Mouse (Mus musculus) kidney, adult 2 months (tissue): ENCODE measurements around the gene Nfia. TPM values are rescaled to one million over a fixed set of nuclear protein-coding genes. Genes with fewer than 3 reads are reported as not detected.
A peak's percentile ranks its signal among the peaks of the same experiment; 100 is the strongest.

Source experiments
- DNase-seq: peaks from one replicate; pipeline ENCODE4 v3.0.0; 2021
- H3K27ac ChIP-seq: fragments of 200-500 bp; 2 replicates; pipeline ENCODE4 v1.5.1; 2012; ENCODE audit warnings: low read depth, low read length, control low read depth, inconsistent platforms; ENCODE audit not compliant: insufficient read depth
- H3K27me3 ChIP-seq: fragments of 200-500 bp; replicated peaks from 2 replicates; pipeline ENCODE4 v1.6.1; 2012; ENCODE audit warnings: mild to moderate bottlenecking, moderate library complexity, low read length, inconsistent platforms; ENCODE audit not compliant: control insufficient read depth, insufficient read depth
- H3K36me3 ChIP-seq: fragments of 200-500 bp; 2 replicates; pipeline ENCODE4 v1.6.1; 2012; ENCODE audit warnings: mild to moderate bottlenecking, moderate library complexity, low read length, inconsistent platforms; ENCODE audit not compliant: control insufficient read depth, insufficient read depth
- H3K4me1 ChIP-seq: fragments of 200-500 bp; 2 replicates; pipeline ENCODE4 v1.6.1; 2011; ENCODE audit warnings: low read length; ENCODE audit not compliant: control insufficient read depth, insufficient read depth
- H3K4me3 ChIP-seq: fragments of 200-500 bp; 2 replicates; pipeline ENCODE4 v1.5.1; 2011; ENCODE audit warnings: mild to moderate bottlenecking, low read depth, low read length, control low read depth; ENCODE audit not compliant: insufficient read depth
- CTCF ChIP-seq: fragments of 200-500 bp; conservative IDR thresholded peaks from 2 replicates; pipeline ENCODE4 v1.5.1; 2011; ENCODE audit warnings: low read depth, mild to moderate bottlenecking, control low read depth, low read length, moderate library complexity, mixed read lengths; ENCODE audit not compliant: insufficient read depth, insufficient read length
- POLR2A ChIP-seq: fragments of 200-500 bp; IDR thresholded peaks from one replicate; pipeline ENCODE4 v1.6.1; 2011; ENCODE audit warnings: low read depth, low read length, control low read depth
- WGBS: fragments of 180-500 bp; shearing (Covaris S2); methylation state at CpG from one replicate; pipeline ENCODE4 v1.1.7; 2018; 5-methylcytosine and 5-hydroxymethylcytosine counted together
- polyA plus RNA-seq: library from polyadenylated mRNA; depleted of rRNA; stranded (reverse); fragments of >200 nt; gene quantifications from 2 replicates; pipeline ENCODE4 v1.2.3, GENCODE M21; 2012

The Nfia gene
- polyA plus RNA-seq, 1 experiment: 46.5 TPM

GRCm38 (mm10) chr4:97767025-97767424 lies 5.5 kb upstream of the Nfia start:
- no peaks in the 10 kb centered on the region for H3K36me3 ChIP-seq
- no peak for DNase-seq
- TF ChIP-seq CTCF: no peak
- TF ChIP-seq POLR2A: no peak
- no peaks in the 10 kb centered on the region for H3K27me3 ChIP-seq
- no peak overlapping the region for H3K4me3 ChIP-seq
- peaks cover 9% of the 10 kb centered on the region; the same call in 1 of the 2 replicates for H3K4me1 ChIP-seq
- no peak overlapping the region for H3K27ac ChIP-seq
- WGBS: 83% methylated on average over 4 of the region's 4 CpGs

DNA sequence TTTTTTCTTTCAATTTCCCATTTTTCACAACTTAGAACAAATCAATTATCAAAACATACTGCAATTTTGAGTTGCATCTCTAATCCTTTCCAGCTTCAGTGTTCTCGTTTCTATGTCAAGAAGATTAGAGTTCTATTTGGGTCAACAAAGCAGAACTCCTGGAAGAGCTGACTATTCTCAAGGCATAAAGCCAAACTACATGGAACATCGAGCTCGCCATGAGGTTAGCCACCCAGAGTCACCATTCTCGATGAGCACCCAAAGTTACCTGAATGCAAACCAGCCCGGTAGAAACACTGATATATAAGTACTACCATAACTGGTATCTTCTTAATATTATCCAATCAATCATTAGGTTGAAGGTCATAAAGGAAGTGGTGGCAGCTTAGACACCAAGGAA lies 5.0 kb upstream of the Nfia start:
- no peaks in the 10 kb centered on the region for H3K27me3 ChIP-seq
- TF ChIP-seq CTCF: no peak
- no peak for TF ChIP-seq POLR2A
- peak; percentile 53 for DNase-seq
- H3K4me1 ChIP-seq: peaks cover 9% of the 10 kb centered on the region; the same call in 1 of the 2 replicates
- H3K27ac ChIP-seq: no peak overlapping the region
- no peak overlapping the region for H3K4me3 ChIP-seq
- H3K36me3 ChIP-seq: no peaks in the 10 kb centered on the region
- 74% methylated on average over 5 of the region's 5 CpGs for WGBS

DNA sequence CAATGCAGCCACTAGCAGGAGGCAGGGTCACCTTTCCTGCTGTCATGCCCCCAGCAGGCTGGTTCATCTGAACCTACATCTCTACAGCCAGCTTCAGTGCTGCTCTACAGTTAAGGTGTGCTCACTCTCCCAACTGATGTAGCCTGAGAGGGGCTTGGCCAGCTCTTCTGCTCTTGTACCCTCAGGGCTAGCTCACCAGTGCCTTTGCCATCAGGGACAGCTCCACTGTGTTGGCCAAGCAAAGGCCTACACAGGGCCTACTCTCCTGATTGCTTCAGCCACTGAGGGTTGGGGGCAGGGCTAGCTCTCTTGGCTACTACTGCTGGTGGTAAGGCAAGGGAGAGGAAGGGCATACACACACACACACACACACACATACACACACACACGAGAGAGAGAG lies 2.7 kb upstream of the Nfia start:
- Histone ChIP-seq H3K27ac (no peak overlapping the region), H3K36me3 (no peaks in the 10 kb centered on the region), H3K4me1 (peaks cover 9% of the 10 kb centered on the region; the same call in 1 of the 2 replicates), H3K4me3 (no peak overlapping the region), H3K27me3 (no peaks in the 10 kb centered on the region)
- DNase-seq: no peak
- TF ChIP-seq CTCF: no peak
- no CpG with 5 or more reads among the region's 1 CpGs for WGBS

- 14% methylated on average over 5 of the region's 5 CpGs for WGBS
- TF ChIP-seq POLR2A (no peak), CTCF (no peak)
- H3K4me3 ChIP-seq: peak overlapping the region; percentile 79
Observed at GRCm38 (mm10) chr4:97771426-97771825, 1.1 kb upstream of the Nfia start.

DNA sequence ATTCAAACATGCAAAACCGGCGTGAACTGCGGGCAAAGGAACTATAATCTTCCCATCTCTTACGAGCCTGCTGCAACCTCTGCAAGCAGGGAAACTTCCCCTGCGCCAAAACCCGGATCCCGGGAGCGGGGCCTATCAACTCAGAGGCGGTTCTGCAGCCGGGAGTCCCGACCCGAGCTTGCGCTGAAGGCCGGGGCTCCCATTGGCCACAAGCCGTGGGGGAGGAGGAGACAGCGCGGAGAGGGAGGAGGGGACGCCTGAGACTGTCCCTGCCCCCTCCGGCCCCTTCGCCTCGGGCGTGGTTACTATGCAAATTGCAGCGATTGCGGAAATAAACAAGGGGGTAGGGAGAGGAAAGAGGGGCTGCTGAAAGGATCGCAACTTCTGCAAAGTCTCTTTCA lies 450 bp upstream of the Nfia start:
- DNase-seq: peak; percentile 99
- Histone ChIP-seq H3K36me3 (no peaks in the 10 kb centered on the region), H3K4me1 (no peaks in the 10 kb centered on the region; the same call in 1 of the 2 replicates), H3K4me3 (peak overlapping the region; percentile 79), H3K27me3 (no peaks in the 10 kb centered on the region), H3K27ac (peak overlapping the region; percentile 95)
- under 1% methylated on average over 25 of the region's 25 CpGs for WGBS
- peak; percentile 44 for TF ChIP-seq POLR2A
- no peak for TF ChIP-seq CTCF

More at GRCm38 (mm10) chr4:97771426-97771825, 1.1 kb upstream of the Nfia start:
- Histone ChIP-seq H3K27ac (peak overlapping the region; percentile 93), H3K27me3 (no peaks in the 10 kb centered on the region), H3K36me3 (no peaks in the 10 kb centered on the region), H3K4me1 (no peaks in the 10 kb centered on the region; the same call in 1 of the 2 replicates)
- DNase-seq: peak; percentile 40

- no peaks in the 10 kb centered on the region for H3K36me3 ChIP-seq
- no peaks in the 10 kb centered on the region for H3K27me3 ChIP-seq
- peak overlapping the region; percentile 41 for H3K4me3 ChIP-seq
- under 1% methylated on average over 14 of the region's 14 CpGs for WGBS
- no peaks in the 10 kb centered on the region; the same call in 1 of the 2 replicates for H3K4me1 ChIP-seq
- no peak for TF ChIP-seq CTCF
- TF ChIP-seq POLR2A: no peak
- peak overlapping the region; percentile 97 for H3K27ac ChIP-seq
- DNase-seq: peak; percentile 100
Observed at GRCm38 (mm10) chr4:97773110-97773593, 618 bp downstream of the Nfia start.

- WGBS: 58% methylated on average over 2 of the region's 2 CpGs
- Histone ChIP-seq H3K27ac (peak overlapping the region; percentile 97), H3K4me3 (no peak overlapping the region), H3K4me1 (no peaks in the 10 kb centered on the region; the same call in 1 of the 2 replicates), H3K36me3 (no peaks in the 10 kb centered on the region), H3K27me3 (no peaks in the 10 kb centered on the region)
- DNase-seq: no peak
- TF ChIP-seq CTCF (no peak), POLR2A (no peak)
Observed at GRCm38 (mm10) chr4:97773791-97774190, 1.3 kb downstream of the Nfia start.

- Histone ChIP-seq H3K27me3 (no peaks in the 10 kb centered on the region), H3K4me3 (no peak overlapping the region), H3K4me1 (no peaks in the 10 kb centered on the region; the same call in 1 of the 2 replicates), H3K36me3 (no peaks in the 10 kb centered on the region), H3K27ac (peak overlapping the region; percentile 85; the same call in 1 of the 2 replicates)
- 34% methylated on average over 4 of the region's 4 CpGs for WGBS
- TF ChIP-seq CTCF (no peak), POLR2A (no peak)
- DNase-seq: no peak
Observed at GRCm38 (mm10) chr4:97774446-97774950, 2.0 kb downstream of the Nfia start.
